Mouse (Mus musculus): ENCODE data around the gene Olfml2b.

Gene Olfml2b

DNA sequence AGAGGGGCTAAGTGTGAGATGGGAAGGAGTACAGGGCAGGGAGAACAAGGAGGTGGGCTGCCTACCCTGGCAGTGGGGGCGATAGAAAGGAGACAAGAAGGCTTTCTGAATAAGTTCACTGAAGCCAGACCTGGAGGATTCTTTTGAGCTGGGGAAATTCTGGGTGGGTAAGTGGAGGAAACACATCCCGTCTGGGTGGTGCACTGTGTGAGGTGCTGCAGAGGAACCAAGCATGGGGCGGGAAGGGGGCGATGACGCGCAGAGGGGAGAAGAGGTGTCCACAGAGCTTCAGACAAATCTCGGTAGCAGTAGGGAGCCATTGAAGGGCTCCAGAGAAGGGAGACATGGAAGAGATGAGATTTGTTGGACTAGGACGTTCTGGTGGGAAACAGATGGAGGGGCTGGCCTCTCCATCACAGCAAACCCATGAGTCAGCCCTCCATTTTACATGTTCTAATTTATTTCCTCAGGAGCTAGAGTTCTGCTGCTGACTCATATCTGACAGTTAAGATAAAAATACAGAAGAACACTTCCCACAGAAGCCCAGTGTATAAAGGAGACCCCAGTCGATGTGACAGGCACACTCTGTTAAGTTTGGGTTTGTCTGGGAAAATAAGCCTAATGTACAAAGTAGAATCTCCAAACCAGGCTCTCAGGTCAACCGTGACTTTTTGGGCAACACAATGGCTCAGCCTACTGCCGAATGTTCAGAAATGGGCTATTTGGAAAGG is 87.7 kb downstream of the Olfml2b start:
- DNase-seq (ENCODE audit: low spot score) = no peak
